Mouse (Mus musculus): ENCODE results near the gene Gmfg. TPM values are rescaled to one million over a fixed set of nuclear protein-coding genes. Genes with fewer than 3 reads are reported as not detected.
A peak's percentile ranks its signal among the peaks of the same experiment; 100 is the strongest.

The Gmfg gene
- polyA plus RNA-seq, 1 experiment from 2014 or later, result 8.7 TPM

GRCm38 (mm10) chr7:28444344-28444974, 7.2 kb downstream of the Gmfg start:
- DNase-seq (ENCODE audit: low spot score), result no peak
- WGBS, result 88% methylated on average over 13 of the region's 13 CpGs
- Histone ChIP-seq H3K4me2 (replicated peaks; ENCODE audit: low read depth, low read length) (no peak overlapping the region), H3K4me3 (ENCODE audit: low read depth, low read length) (no peak overlapping the region), H3K36me3 (ENCODE audit: control insufficient read depth, insufficient read depth, low read length) (no peaks in the 10 kb centered on the region), H3K27me3 (ENCODE audit: control insufficient read depth, insufficient read depth, low read length) (0 out of 2 replicates have a peak, but pooled peaks cover 2% of the 10 kb centered on the region), H3K4me1 (replicated peaks; ENCODE audit: control insufficient read depth, insufficient read depth, low read length) (no peaks in the 10 kb centered on the region), H3K9ac (ENCODE audit: low read depth, low read length) (no peak overlapping the region), H3K9me3 (ENCODE audit: control insufficient read depth, low read length) (no peaks in the 10 kb centered on the region), H3K27ac (ENCODE audit: low read depth, low read length) (no peak overlapping the region)
- ATAC-seq (ENCODE audit: low FRiP score), result no peak

- Histone ChIP-seq H3K4me1 (replicated peaks; ENCODE audit: control insufficient read depth, insufficient read depth, low read length) (no peaks in the 10 kb centered on the region), H3K4me2 (replicated peaks; ENCODE audit: low read depth, low read length) (no peak overlapping the region), H3K27me3 (ENCODE audit: control insufficient read depth, insufficient read depth, low read length) (0 out of 2 replicates have a peak, but pooled peaks cover 2% of the 10 kb centered on the region), H3K9me3 (ENCODE audit: control insufficient read depth, low read length) (no peaks in the 10 kb centered on the region), H3K4me3 (ENCODE audit: low read depth, low read length) (no peak overlapping the region), H3K27ac (ENCODE audit: low read depth, low read length) (no peak overlapping the region), H3K36me3 (ENCODE audit: control insufficient read depth, insufficient read depth, low read length) (no peaks in the 10 kb centered on the region), H3K9ac (ENCODE audit: low read depth, low read length) (no peak overlapping the region)
- WGBS, result 5% methylated on average over 12 of the region's 12 CpGs
- ATAC-seq (ENCODE audit: low FRiP score) (no peak), DNase-seq (ENCODE audit: low spot score) (peak; percentile 88)
These were observed 9.2 kb downstream of the Gmfg start for GRCm38 (mm10) chr7:28446446-28446845.

GRCm38 (mm10) chr7:28447101-28447830, 10.0 kb downstream of the Gmfg start:
- ATAC-seq (ENCODE audit: low FRiP score), result no peak
- DNase-seq (ENCODE audit: low spot score), result peak; percentile 42
- WGBS, result 14% methylated on average over 12 of the region's 12 CpGs
- Histone ChIP-seq H3K36me3 (ENCODE audit: control insufficient read depth, insufficient read depth, low read length) (no peaks in the 10 kb centered on the region), H3K27ac (ENCODE audit: low read depth, low read length) (no peak overlapping the region), H3K4me1 (replicated peaks; ENCODE audit: control insufficient read depth, insufficient read depth, low read length) (no peaks in the 10 kb centered on the region), H3K4me2 (replicated peaks; ENCODE audit: low read depth, low read length) (no peak overlapping the region), H3K9me3 (ENCODE audit: control insufficient read depth, low read length) (no peaks in the 10 kb centered on the region), H3K4me3 (ENCODE audit: low read depth, low read length) (no peak overlapping the region), H3K9ac (ENCODE audit: low read depth, low read length) (no peak overlapping the region), H3K27me3 (ENCODE audit: control insufficient read depth, insufficient read depth, low read length) (0 out of 2 replicates have a peak, but pooled peaks cover 2% of the 10 kb centered on the region)

- no peak for DNase-seq (ENCODE audit: low spot score)
- 0 out of 2 replicates have a peak, but pooled peaks cover 2% of the 10 kb centered on the region for H3K27me3 ChIP-seq (ENCODE audit: control insufficient read depth, insufficient read depth, low read length)
- H3K9ac ChIP-seq (ENCODE audit: low read depth, low read length), result no peak overlapping the region
- ATAC-seq (ENCODE audit: low FRiP score), result no peak
- H3K36me3 ChIP-seq (ENCODE audit: control insufficient read depth, insufficient read depth, low read length), result no peaks in the 10 kb centered on the region
- no peak overlapping the region for H3K27ac ChIP-seq (ENCODE audit: low read depth, low read length)
- H3K4me1 ChIP-seq (replicated peaks; ENCODE audit: control insufficient read depth, insufficient read depth, low read length), result no peaks in the 10 kb centered on the region; the same call in 1 of the 2 replicates
- no peak overlapping the region for H3K4me2 ChIP-seq (replicated peaks; ENCODE audit: low read depth, low read length)
- 65% methylated on average over 13 of the region's 13 CpGs for WGBS
- no peaks in the 10 kb centered on the region for H3K9me3 ChIP-seq (ENCODE audit: control insufficient read depth, low read length)
- H3K4me3 ChIP-seq (ENCODE audit: low read depth, low read length), result no peak overlapping the region
These were observed 10.9 kb downstream of the Gmfg start for GRCm38 (mm10) chr7:28447865-28448820.

- Histone ChIP-seq H3K4me2 (replicated peaks; ENCODE audit: low read depth, low read length) (peak within 1 kb of the TSS; percentile 86), H3K9ac (ENCODE audit: low read depth, low read length) (peak within 1 kb of the TSS; percentile 92), H3K27ac (ENCODE audit: low read depth, low read length) (peak within 1 kb of the TSS; percentile 71), H3K4me3 (ENCODE audit: low read depth, low read length) (peak within 1 kb of the TSS; percentile 89), H3K27me3 (ENCODE audit: control insufficient read depth, insufficient read depth, low read length) (no peaks in the 10 kb centered on the region), H3K9me3 (ENCODE audit: control insufficient read depth, low read length) (no peaks in the 10 kb centered on the region), H3K4me1 (replicated peaks; ENCODE audit: control insufficient read depth, insufficient read depth, low read length) (no peaks in the 10 kb centered on the region; the same call in 1 of the 2 replicates), H3K36me3 (ENCODE audit: control insufficient read depth, insufficient read depth, low read length) (no peaks in the 10 kb centered on the region)
- WGBS, result 1% methylated on average over 28 of the region's 97 CpGs
- DNase-seq (ENCODE audit: low spot score), result peak; percentile 61
- peak; percentile 84 for ATAC-seq (ENCODE audit: low FRiP score)
These were observed 14.5 kb downstream of the Gmfg start, which contains the start of gene Lrfn1 for GRCm38 (mm10) chr7:28451531-28452360. Lrfn1 (plus strand) TSS chr7:28451980.

GRCm38 (mm10) chr7:28452361-28453005, 15.2 kb downstream of the Gmfg start:
- ATAC-seq (ENCODE audit: low FRiP score), result peak; percentile 44
- H3K4me2 ChIP-seq (replicated peaks; ENCODE audit: low read depth, low read length), result peak overlapping the region; percentile 86
- H3K36me3 ChIP-seq (ENCODE audit: control insufficient read depth, insufficient read depth, low read length), result no peaks in the 10 kb centered on the region
- no peaks in the 10 kb centered on the region; the same call in 1 of the 2 replicates for H3K4me1 ChIP-seq (replicated peaks; ENCODE audit: control insufficient read depth, insufficient read depth, low read length)
- peak overlapping the region; percentile 89 for H3K4me3 ChIP-seq (ENCODE audit: low read depth, low read length)
- H3K27ac ChIP-seq (ENCODE audit: low read depth, low read length), result peak overlapping the region; percentile 71
- no peaks in the 10 kb centered on the region for H3K27me3 ChIP-seq (ENCODE audit: control insufficient read depth, insufficient read depth, low read length)
- no peaks in the 10 kb centered on the region for H3K9me3 ChIP-seq (ENCODE audit: control insufficient read depth, low read length)
- peak overlapping the region; percentile 92 for H3K9ac ChIP-seq (ENCODE audit: low read depth, low read length)
- WGBS, result 4% methylated on average over 21 of the region's 24 CpGs
- DNase-seq (ENCODE audit: low spot score), result no peak

- Histone ChIP-seq H3K4me1 (replicated peaks; ENCODE audit: control insufficient read depth, insufficient read depth, low read length) (no peaks in the 10 kb centered on the region), H3K36me3 (ENCODE audit: control insufficient read depth, insufficient read depth, low read length) (peaks cover 18% of the 10 kb centered on the region), H3K9me3 (ENCODE audit: control insufficient read depth, low read length) (no peaks in the 10 kb centered on the region), H3K4me3 (ENCODE audit: low read depth, low read length) (no peak overlapping the region), H3K27ac (ENCODE audit: low read depth, low read length) (no peak overlapping the region), H3K4me2 (replicated peaks; ENCODE audit: low read depth, low read length) (no peak overlapping the region), H3K9ac (ENCODE audit: low read depth, low read length) (no peak overlapping the region), H3K27me3 (ENCODE audit: control insufficient read depth, insufficient read depth, low read length) (no peaks in the 10 kb centered on the region)
- ATAC-seq (ENCODE audit: low FRiP score) (no peak), DNase-seq (ENCODE audit: low spot score) (no peak)
- WGBS, result 96% methylated on average over 5 of the region's 5 CpGs
These were observed 23.1 kb downstream of the Gmfg start for GRCm38 (mm10) chr7:28460361-28460760.

Data from hindbrain, embryonic 11.5 days (tissue).